Mouse (Mus musculus): ENCODE data around the gene Ifnlr1.
A peak's percentile ranks its signal among the peaks of the same experiment; 100 is the strongest.

DNA sequence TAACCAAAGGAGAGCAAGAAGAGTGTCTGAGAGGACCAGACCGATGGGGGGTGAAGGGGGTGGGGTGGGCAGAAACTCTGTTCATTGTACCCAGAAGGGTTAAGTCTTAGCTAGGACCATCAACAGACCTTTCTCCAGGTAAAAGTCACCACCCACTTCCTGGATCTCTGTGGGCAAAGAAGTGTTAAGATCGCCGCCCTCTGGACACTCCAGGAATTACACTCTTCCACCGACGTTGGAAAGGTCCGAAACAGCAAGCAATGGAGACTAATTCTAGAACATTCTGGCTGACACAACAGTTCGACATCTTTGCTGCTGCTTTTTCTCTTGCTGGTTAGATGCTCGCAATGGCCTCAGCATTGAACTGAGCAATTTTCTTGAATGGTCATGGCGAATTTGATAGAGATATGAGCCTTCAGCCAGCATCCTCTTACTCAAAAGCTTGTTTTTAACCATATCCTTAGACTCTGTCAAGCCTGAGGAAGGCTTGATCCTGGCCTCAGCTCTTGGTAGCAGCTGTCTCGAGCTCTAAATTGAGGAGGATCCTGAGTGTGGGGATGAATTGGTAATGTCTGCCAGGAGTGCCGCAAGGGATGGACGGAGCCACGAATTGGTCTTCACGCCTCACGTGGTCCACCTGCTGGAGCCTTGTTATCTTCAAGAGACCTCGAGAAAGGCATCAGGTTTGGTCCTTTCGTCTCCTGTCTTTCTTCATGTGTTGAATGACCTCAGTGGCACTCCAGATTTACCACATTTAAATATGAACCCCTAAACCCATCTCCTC is 19.7 kb upstream of the Ifnlr1 start:
- TF ChIP-seq HCFC1 (IDR thresholded peaks at IDR 0.05; ENCODE audit: borderline replicate concordance, insufficient read depth, low read length) (no peak), ZNF384 (IDR thresholded peaks at IDR 0.05; ENCODE audit: low read depth, low read length) (no peak), ZC3H11A (IDR thresholded peaks at IDR 0.05; ENCODE audit: borderline replicate concordance, low read depth, low read length) (peak; percentile 79), CHD2 (IDR thresholded peaks at IDR 0.05; ENCODE audit: low read depth, low read length) (no peak), MAFK (IDR thresholded peaks at IDR 0.05; ENCODE audit: insufficient read depth, low read depth, low read length) (no peak)
